Mouse (Mus musculus) left cerebral cortex, postnatal 14 days (tissue): ENCODE results near the gene Retreg2. TPM values are rescaled to one million over a fixed set of nuclear protein-coding genes. Genes with fewer than 3 reads are reported as not detected.

Experiments used
- DNase-seq, 2 experiments: peaks; one replicate each; pipeline ENCODE4 v3.0.0; 2021 to 2022; ENCODE audit warnings: low spot score in 2 of 2, mixed read lengths in 1 of 2
- intact Hi-C: fragments of 180-260 bp; cut with DNase I; formaldehyde crosslinking; loops from one replicate; pipeline ENCODE4 v1.15.1; 2025
- long read RNA-seq, 2 experiments: library from polyadenylated mRNA; stranded (forward); transcript quantifications; one replicate each; pipeline ENCODE4 v2.0.0; 2021
- total RNA-seq, 2 experiments: library from RNA; stranded (reverse); gene quantifications; 2 replicates each; pipeline ENCODE4 v1.2.3; 2021

Gene Retreg2
- 100 to 1,000 TPM; 159 to 162 TPM for total RNA-seq
- long read RNA-seq, experiment 1, transcript Retreg2-201 (9 exons, 2,561 nt): major isoform, 177 of 262 reads
- long read RNA-seq, experiment 1, transcript Retreg2-204 (9 exons, 2,477 nt): minor isoform, 10 of 262 reads
- long read RNA-seq, experiment 1, transcript Retreg2-208 (10 exons, 2,438 nt): minor isoform, 39 of 262 reads
- long read RNA-seq, experiment 1, partial matches to known transcripts: 25 of 262 reads
- long read RNA-seq, experiment 1, other reads (novel, unspliced or antisense): 11 of 262 reads
- long read RNA-seq, experiment 2, transcript Retreg2-208 (10 exons, 2,438 nt): minor isoform, 36 of 211 reads
- long read RNA-seq, experiment 2, transcript Retreg2-201 (9 exons, 2,561 nt): major isoform, 119 of 211 reads
- long read RNA-seq, experiment 2, transcript Retreg2-204 (9 exons, 2,477 nt): minor isoform, 11 of 211 reads
- long read RNA-seq, experiment 2, partial matches to known transcripts: 28 of 211 reads
- long read RNA-seq, experiment 2, other reads (novel, unspliced or antisense): 16 of 211 reads

DNA sequence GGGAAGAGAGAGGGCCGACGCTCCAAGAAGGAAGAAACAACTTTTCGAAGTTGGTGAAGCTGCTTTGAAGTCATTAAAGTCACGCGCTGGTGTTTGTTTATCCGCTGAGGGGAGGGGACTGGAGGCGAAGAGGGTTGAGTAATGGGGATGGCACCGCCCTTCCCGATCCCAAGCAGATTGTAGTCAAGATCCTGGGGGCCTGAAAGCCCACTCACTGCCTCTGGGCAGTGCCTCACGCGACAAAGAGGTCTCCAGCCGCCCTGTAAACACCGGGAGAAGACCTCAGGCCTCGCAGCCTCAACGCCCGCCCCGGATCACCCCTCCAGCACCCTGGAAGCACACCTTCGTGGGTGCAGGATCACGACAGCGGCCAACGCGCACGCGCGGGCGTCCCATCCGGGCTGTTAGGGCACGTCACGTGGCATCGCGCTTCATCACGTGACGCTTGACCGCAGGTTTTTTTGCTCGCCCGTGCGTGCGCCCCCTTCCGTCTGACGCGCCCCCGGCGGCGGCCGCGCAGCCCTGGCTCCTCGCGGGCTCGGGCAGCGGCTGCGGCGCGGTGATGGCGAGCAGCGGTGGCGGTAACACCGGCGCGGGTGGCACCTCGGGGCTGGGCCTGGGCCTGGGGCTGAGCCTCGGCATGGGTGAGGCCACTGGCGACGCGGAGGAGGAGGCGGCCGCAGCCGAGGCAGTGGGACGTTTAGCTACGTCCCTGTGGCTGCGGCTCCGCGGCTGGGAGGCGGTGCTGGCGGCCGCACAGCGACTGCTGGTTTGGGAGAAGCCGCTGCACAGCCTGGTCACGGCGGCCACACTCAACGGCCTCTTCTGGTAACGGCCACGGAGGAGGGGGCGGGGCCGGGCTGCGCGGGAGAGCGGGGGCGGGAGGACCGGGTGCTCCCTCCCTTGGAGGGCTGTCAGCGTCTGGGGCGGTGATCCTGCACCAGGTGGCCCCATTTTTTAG is at the start of gene Retreg2, which contains the start of gene Cnppd1:
Gene Retreg2 (plus strand): TSS at position 478 of the 961 bp plus-strand sequence.
Gene Cnppd1 (minus strand): TSS at position 411 of the 961 bp plus-strand sequence.
- intact Hi-C loops: no loop called here
- peak; percentile 95 to 97 for DNase-seq

DNA sequence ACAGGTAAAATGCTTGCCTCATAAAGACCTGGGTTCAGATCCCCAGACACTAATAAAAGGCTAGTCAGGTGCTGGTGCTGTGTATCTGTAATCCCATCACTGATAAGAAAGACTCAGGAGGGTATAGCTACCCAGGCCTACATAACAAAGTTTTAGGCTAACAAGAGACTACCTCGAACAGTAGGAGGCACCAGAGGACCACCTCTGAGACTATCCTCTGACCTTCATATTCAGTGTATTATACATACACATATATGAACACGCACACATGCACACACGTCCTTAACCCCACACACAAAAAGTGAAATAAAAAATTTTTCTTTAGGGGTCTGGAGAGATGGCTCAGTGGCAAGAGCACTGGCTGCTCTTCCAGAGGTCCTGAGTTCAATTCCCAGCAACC is 20.4 kb upstream of the Retreg2 start:
- intact Hi-C loops: no loop called here
- no peak for DNase-seq

GRCm38 (mm10) chr1:75124346-75125321 is 17.9 kb upstream of the Retreg2 start, which contains the start of gene Nhej1:
TSS of gene Nhej1 (minus strand) at chr1:75125200.
- intact Hi-C loops: no loop called here

DNA sequence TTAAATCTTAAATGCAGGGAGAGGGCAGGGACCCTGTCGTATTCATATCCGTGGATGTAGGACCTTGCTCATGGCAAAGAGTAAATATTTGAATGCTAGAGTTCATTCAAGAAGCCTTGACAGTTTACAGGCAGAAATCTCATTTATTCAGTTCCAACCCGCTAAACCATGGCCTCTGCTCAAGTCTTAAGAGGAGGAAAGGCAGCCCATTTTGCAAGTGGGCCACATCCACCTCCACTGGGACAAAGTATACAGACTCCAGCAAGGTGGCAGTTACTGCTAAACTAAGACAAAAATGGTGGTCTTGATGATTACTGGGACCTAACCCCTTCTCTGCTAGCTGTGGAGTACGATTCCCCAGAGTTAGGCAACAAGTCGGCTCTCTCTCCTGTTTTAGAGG is 17.2 kb upstream of the Retreg2 start:
- intact Hi-C loops: no loop called here
- DNase-seq: no peak

More at GRCm38 (mm10) chr1:75124346-75125321, 17.9 kb upstream of the Retreg2 start, which contains the start of gene Nhej1:
- peak; percentile 91 to 93 for DNase-seq

- no peak for DNase-seq
- intact Hi-C loops: no loop called here
Measured at GRCm38 (mm10) chr1:75128641-75129040, 13.9 kb upstream of the Retreg2 start.

DNA sequence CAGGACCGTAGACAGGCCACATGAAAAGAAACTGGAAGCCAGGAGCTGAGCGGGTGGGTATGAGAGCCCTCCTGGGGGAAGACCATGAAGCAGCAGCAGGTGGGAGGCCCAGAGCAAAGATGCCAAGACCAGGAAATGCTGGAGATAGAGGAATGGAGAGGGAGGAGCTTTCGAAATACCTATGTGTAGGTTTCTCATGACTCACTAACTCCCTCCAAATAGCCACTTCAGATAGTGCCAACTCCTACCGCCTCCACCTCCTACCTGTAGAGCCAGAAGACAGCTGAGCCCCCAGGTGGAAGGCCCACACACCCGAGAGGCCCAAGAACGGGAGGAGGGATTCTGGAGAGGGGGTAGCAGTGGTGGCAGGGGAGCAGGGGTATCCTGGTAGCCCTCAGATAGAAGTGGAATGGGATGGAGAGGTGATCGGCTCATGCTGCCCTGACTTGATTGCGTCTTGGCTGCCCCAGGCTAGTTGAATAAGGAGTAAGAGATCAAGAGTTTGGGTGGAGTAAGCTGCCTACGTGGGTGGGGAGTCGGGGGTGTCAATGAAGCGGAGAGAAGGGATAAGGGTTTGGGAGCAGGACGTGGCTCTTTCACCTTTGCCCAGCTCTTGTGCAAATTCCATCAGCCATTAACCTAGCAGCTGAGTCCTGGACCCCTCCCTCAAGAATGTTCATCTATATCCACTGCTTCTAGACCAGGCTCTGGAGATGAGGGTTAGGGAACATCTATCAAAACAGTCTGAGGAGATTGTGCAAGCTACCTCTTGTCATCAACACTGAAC is 9.0 kb upstream of the Retreg2 start, which contains the start of gene Slc23a3:
Gene Slc23a3 (minus strand): TSS at position 470 of the 787 bp plus-strand sequence.
- intact Hi-C loops: no loop called here
- DNase-seq: no peak

- intact Hi-C loops: no loop called here
- no peak for DNase-seq
Measured at GRCm38 (mm10) chr1:75136293-75136692, 6.3 kb upstream of the Retreg2 start.

DNA sequence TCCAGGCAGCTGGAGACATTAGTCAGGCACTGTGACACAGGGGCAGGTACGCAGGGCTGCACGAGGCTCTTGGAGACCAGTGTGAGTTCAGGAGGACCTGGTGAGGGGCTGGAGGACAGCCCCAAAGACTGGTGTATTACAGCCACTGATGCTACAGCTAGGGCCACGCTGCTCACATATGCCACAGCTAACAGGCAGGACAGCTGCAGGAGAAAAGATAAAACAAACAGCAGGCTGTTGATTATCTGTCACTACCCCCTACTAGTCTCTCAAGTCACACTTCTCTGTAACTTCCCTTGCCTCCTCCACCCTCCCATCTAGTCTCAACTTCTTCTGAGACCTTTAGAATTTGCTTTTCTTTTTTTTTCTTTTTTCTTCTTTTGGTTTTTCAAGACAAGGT is 5.8 kb upstream of the Retreg2 start:
- intact Hi-C loops: no loop called here
- no peak for DNase-seq

DNA sequence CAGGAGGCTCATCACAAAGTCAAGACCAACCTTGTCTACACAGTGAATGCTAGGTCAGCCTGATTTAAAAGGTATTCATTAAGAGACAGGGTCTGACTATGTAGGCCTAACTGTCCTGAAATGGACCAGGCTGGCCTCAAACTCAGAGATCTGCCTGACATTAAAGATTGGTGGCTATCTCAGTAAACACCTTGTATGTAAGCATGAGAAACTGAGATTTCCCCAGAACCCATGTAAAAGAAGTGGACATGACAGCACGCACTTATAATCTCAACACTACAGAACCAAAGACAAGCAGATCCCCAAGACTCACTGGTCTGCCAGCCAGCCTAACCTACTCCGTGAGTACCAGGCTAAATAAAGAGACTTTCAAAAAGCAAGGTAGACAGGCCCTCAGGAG is 4.1 kb upstream of the Retreg2 start:
- intact Hi-C loops: no loop called here
- no peak for DNase-seq

DNA sequence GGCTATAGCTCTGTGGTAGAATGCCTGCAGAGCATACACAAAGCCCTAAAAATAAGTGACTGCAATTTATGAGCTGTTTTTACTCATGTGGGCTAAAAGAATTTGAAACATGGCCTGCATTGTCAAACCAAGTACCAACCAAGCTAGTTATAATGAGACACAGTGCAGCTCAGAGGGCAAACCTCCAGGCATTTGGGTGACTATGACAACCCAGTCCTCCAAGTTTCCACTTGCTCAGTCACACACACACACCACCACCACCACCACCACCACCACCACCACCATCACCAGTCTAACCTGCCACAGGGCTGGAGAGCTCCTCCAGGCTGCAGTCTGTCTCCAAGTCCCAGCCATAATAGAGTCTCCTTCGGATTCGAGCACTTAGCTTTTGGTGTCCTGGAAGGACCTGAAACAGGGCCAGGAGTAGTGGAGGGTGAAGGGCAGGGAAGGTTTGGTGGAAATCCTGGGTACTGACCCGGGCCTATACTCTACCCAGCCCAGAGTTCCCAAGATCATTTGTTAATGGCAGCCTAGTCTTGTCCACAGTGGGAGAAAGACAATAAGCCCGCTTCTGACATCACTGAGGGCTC is 1.9 kb upstream of the Retreg2 start:
- no peak for DNase-seq
- intact Hi-C loops: no loop called here

DNA sequence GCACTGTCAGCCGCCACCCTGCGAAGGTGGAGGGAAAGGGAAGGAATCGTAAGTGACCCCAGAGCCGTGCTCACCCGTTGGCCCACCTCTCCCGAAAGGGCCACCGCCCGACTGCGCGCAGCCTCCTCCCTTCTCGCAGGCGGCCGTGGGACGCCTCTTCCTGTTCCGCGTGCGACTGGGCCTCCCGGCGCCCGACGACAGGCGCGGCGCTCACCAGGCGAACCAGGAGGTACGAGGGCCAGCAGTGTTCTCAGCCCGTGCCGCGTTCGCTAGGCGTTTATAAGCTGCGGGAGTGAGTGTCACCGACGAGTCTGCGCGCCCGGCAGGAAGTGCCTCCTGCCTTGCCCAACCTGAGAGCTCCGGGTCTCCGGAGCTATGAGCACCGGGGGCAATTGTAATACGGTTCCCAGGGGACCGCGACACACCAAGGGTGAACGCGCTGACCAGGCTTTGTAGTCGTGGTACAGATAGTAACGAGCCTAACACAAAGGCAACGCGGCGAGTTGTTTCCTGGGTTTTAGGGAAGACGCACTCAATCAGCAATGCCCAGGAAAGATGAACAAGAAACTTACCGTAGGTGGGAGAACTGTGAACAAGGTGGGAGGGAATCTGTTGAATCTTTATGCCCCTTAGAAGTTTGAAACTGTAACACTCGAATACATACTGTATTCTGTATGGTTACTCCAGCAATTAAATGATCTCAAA is 940 bp upstream of the Retreg2 start:
- DNase-seq: peak; percentile 41 to 59
- intact Hi-C loops: no loop called here

- DNase-seq: no peak
- intact Hi-C loops: no loop called here
Measured at GRCm38 (mm10) chr1:75145589-75145988, 3.0 kb downstream of the Retreg2 start.

DNA sequence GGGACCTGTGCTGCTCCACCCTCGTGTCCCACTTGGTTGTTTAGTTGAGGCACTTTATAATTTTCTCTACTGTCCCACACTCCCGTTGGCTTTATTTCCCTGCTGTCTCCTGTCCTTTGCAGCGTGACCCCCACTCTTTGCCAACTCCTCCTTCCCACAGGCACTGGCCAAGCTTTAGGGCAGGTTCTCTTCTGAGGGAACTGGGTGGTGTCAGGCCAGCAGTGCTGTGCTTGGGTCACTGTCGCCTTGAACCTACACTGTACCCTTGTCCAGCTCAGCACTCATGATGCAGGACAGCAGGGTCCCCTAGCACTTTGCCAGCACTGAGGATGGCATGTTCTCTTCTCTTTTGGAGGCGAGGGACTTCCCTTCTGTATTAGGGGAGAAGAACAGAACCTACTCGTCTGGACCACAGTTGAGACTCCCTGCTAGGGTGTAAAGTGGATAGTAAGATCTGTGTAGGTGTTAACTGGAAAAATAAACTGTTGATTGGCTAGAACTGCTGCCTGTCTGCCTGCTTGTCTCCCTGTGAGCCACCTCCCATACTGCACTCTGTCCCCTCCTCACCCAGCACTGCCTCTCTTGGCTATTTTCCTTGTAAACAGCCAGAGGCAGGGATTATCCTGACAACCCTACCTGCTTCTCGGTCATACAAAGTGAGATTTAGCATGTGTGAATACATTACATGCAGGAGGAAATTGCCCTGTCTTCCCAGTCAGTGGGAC is 5.0 kb downstream of the Retreg2 start:
- DNase-seq: no peak
- intact Hi-C loops: no loop called here

DNA sequence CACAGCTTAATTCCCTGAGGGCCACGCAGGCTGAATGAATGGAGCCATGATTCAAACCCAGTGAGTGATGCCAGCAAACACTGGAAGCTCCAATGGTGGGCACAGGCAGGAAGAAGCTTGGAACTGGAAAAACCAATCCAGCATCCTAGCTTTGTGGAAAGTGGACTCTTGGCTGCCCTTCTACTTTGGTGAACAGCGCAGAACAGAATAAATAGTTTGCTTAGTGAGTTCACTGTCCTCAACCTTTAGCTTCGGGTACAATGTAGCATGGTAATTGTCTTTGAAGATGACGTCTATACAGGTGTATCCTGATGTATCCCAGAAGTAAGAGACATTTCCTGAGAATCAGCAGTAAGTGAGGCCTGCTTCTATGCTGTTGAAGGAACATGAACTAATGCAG is 6.1 kb downstream of the Retreg2 start:
- no peak for DNase-seq
- intact Hi-C loops: no loop called here

DNA sequence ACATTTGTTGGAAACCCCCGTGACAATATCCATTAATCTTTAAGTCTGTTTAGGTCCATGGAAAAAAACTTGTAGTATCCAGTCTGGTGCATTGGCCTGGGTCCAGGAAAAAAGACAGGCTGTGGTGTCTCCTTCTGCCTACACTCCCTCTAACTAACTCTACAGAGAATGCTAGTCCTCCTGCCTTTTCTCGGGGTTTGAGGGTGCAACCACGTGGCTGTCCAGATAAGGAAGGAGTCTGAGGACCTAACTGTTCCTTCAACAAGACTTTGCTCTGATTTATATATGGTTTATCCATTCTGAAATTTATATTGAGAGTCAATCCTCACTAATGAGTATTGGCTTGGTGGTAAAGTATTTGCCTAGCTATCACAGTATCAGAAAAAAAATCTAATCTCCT is 13.3 kb downstream of the Retreg2 start:
- no peak for DNase-seq
- intact Hi-C loops: no loop called here

GRCm38 (mm10) chr1:75158990-75159389 is 16.4 kb downstream of the Retreg2 start:
- DNase-seq: no peak
- intact Hi-C loops: no loop called here
